Mouse (Mus musculus) megakaryocyte, embryonic 14.5 days (primary cell): Measurements from ENCODE around the gene Tmprss12.

Experiments used
- FLI1 ChIP-seq: IDR thresholded peaks from 2 replicates; pipeline ENCODE4 v1.6.1; 2012; ENCODE audit warnings: low read length, inconsistent platforms, mixed read lengths
- GATA1 ChIP-seq: IDR thresholded peaks from 3 replicates; pipeline ENCODE4 v1.6.1; 2012; ENCODE audit warnings: mixed read lengths, low read length, inconsistent platforms, borderline replicate concordance

- TF ChIP-seq GATA1: no peak
- TF ChIP-seq FLI1: no peak
Observed at GRCm38 (mm10) chr15:100263246-100263905, 17.3 kb upstream of the Tmprss12 start.
